Mouse (Mus musculus) C2C12 (cell line): ENCODE results near the gene Gm614.

Experiments
- CTCF ChIP-seq: IDR thresholded peaks from one replicate; pipeline ENCODE4 v1.5.1; 2011; ENCODE audit not compliant: control insufficient read depth, insufficient read depth, insufficient read length
- MAX ChIP-seq: IDR thresholded peaks from one replicate; pipeline ENCODE4 v1.6.1; 2011; ENCODE audit warnings: mild to moderate bottlenecking, control low read depth
- MYOG ChIP-seq: IDR thresholded peaks from one replicate; pipeline ENCODE4 v1.6.1; 2011; ENCODE audit not compliant: control insufficient read depth, insufficient read length; ENCODE audit errors: extremely low read depth
- USF1 ChIP-seq: IDR thresholded peaks from one replicate; pipeline ENCODE4 v1.6.1; 2011; ENCODE audit warnings: low read depth, mild to moderate bottlenecking, control low read depth, moderate library complexity

DNA sequence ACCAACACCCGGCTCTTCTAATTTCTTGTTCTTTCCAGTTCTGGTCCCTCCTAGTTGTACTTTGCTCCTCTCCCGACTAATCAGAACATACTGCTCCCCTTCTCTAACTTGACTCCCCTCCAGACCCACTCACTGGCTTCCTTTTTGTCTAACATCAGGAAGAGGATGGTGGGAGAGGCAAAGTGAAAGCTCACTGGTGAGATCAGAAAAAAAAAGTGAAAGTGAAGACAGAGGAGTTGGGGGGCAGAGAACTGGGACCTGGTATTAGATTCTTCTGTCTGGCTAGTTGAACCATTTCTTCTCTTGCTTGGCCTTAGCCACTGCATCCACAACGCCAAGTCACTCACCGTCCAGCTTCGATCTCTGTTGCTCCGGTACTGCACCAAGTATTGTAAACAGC, 2.8 kb upstream of the Gm614 start:
- no peak for TF ChIP-seq CTCF
- no peak for TF ChIP-seq MAX
- TF ChIP-seq MYOG = no peak
- no peak for TF ChIP-seq USF1
